Mouse (Mus musculus): ENCODE measurements around the gene Adcy6.

GRCm38 (mm10) chr15:98646737-98647136 lies 36.9 kb upstream of the Adcy6 start:
- no peak for TF ChIP-seq CTCF (IDR thresholded peaks at IDR 0.05; ENCODE audit: control insufficient read depth, insufficient read depth, insufficient read length)
- TF ChIP-seq USF1 (IDR thresholded peaks at IDR 0.05; ENCODE audit: low read depth), result no peak
- TF ChIP-seq MAX (IDR thresholded peaks at IDR 0.05), result no peak
- TF ChIP-seq MYOD1 (IDR thresholded peaks at IDR 0.05; ENCODE audit: control insufficient read depth, insufficient read length, low read depth), result no peak

Measured in C2C12 (cell line).